Mouse (Mus musculus) MEL (cell line): ENCODE measurements around the gene Nxnl1. TPM values are rescaled to one million over a fixed set of nuclear protein-coding genes. Genes with fewer than 3 reads are reported as not detected.

Experiments
- DNase-seq: peaks from one replicate; pipeline ENCODE4 v3.0.0; 2011; ENCODE audit warnings: low read depth, low spot score
- H3K27ac ChIP-seq: 2 replicates; pipeline ENCODE4 v1.5.1; 2012; ENCODE audit warnings: low read depth, mild to moderate bottlenecking, control low read depth, low read length, moderate library complexity; ENCODE audit not compliant: control insufficient read depth
- H3K27me3 ChIP-seq, 2 experiments: fragments of 150-350 bp in 1 of 2; sonication (generic) in 1 of 2; 2 replicates each; pipeline ENCODE4 v1.6.1; 2012; ENCODE audit warnings: low read length in 2 of 2, mild to moderate bottlenecking in 2 of 2, improper control_type of control experiment in 1 of 2, moderate library complexity in 1 of 2; ENCODE audit not compliant: insufficient read depth in 2 of 2, control insufficient read depth in 1 of 2
- H3K36me3 ChIP-seq, 2 experiments: 2 replicates each; pipeline ENCODE4 v1.6.1; 2012 to 2014; ENCODE audit warnings: low read length in 2 of 2, improper control_type of control experiment in 1 of 2, inconsistent platforms in 1 of 2, mild to moderate bottlenecking in 1 of 2; ENCODE audit not compliant: insufficient read depth in 2 of 2, control insufficient read depth in 1 of 2
- H3K4me1 ChIP-seq, 2 experiments: fragments of 150-350 bp in 1 of 2; sonication (generic) in 1 of 2; 2 replicates each; pipeline ENCODE4 v1.6.1; 2012; ENCODE audit warnings: low read length in 2 of 2, improper control_type of control experiment in 1 of 2, mild to moderate bottlenecking in 1 of 2; ENCODE audit not compliant: insufficient read depth in 2 of 2, control insufficient read depth in 1 of 2
- H3K4me3 ChIP-seq, 2 experiments: fragments of 150-350 bp in 1 of 2; sonication (generic) in 1 of 2; 2 replicates each; pipeline ENCODE4 v1.5.1; 2012; ENCODE audit warnings: low read depth in 2 of 2, low read length in 2 of 2, mild to moderate bottlenecking in 2 of 2, moderate library complexity in 2 of 2, control low read depth in 1 of 2, improper control_type of control experiment in 1 of 2; ENCODE audit not compliant: control insufficient read depth in 1 of 2, insufficient read depth in 1 of 2
- H3K79me2 ChIP-seq: 2 replicates; pipeline ENCODE4 v1.6.1; 2012; ENCODE audit warnings: mild to moderate bottlenecking, low read length, moderate library complexity; ENCODE audit not compliant: control insufficient read depth, poor library complexity, insufficient read depth
- H3K9ac ChIP-seq: 2 replicates; pipeline ENCODE4 v1.6.1; 2012; ENCODE audit warnings: low read depth, mild to moderate bottlenecking, control low read depth, low read length, moderate library complexity; ENCODE audit not compliant: control insufficient read depth, poor library complexity, severe bottlenecking
- H3K9me3 ChIP-seq: fragments of 150-350 bp; sonication (generic); replicated peaks from 2 replicates; pipeline ENCODE4 v1.6.1; 2012; ENCODE audit warnings: mild to moderate bottlenecking, low read length, improper control_type of control experiment, moderate library complexity; ENCODE audit not compliant: insufficient read depth
- BHLHE40 ChIP-seq: IDR thresholded peaks from 2 replicates; pipeline ENCODE4 v1.6.1; 2012; ENCODE audit warnings: low read depth, mild to moderate bottlenecking, inconsistent platforms, low read length, improper control_type of control experiment, borderline replicate concordance
- CHD2 ChIP-seq: IDR thresholded peaks from 2 replicates; pipeline ENCODE4 v1.6.1; 2011; ENCODE audit warnings: low read length, improper control_type of control experiment
- CTCF ChIP-seq, 3 experiments: IDR thresholded peaks in 2 of 3; conservative IDR thresholded peaks in 1 of 3; 2 replicates each; pipeline ENCODE4 v1.5.1; 2011 to 2012; ENCODE audit warnings: low read length in 3 of 3, low read depth in 2 of 3, mild to moderate bottlenecking in 2 of 3, improper control_type of control experiment in 1 of 3, inconsistent platforms in 1 of 3, mixed read lengths in 1 of 3, moderate library complexity in 1 of 3; ENCODE audit not compliant: control insufficient read depth in 1 of 3, insufficient read depth in 1 of 3, poor library complexity in 1 of 3, severe bottlenecking in 1 of 3
- E2F4 ChIP-seq: IDR thresholded peaks from 2 replicates; pipeline ENCODE4 v1.6.1; 2011; ENCODE audit warnings: low read depth, low read length, improper control_type of control experiment, borderline replicate concordance
- HCFC1 ChIP-seq: IDR thresholded peaks from 2 replicates; pipeline ENCODE4 v1.6.1; 2012; ENCODE audit warnings: low read depth, mild to moderate bottlenecking, inconsistent platforms, low read length, improper control_type of control experiment, moderate library complexity
- MEF2A ChIP-seq: IDR thresholded peaks from 2 replicates; pipeline ENCODE4 v1.6.1; 2014; ENCODE audit warnings: low read depth, mild to moderate bottlenecking, inconsistent platforms, low read length, improper control_type of control experiment; ENCODE audit not compliant: poor library complexity, insufficient replicate concordance, severe bottlenecking; ENCODE audit errors: extremely low read depth
- MXI1 ChIP-seq: IDR thresholded peaks from 2 replicates; pipeline ENCODE4 v1.6.1; 2011; ENCODE audit warnings: mild to moderate bottlenecking, low read depth, low read length, improper control_type of control experiment
- POLR2AphosphoS2 ChIP-seq: IDR thresholded peaks from 2 replicates; pipeline ENCODE4 v1.6.1; 2011; ENCODE audit warnings: low read length, improper control_type of control experiment
- POLR2AphosphoS5 ChIP-seq: IDR thresholded peaks from 2 replicates; pipeline ENCODE4 v1.6.1; 2012; ENCODE audit warnings: low read depth, borderline replicate concordance, mild to moderate bottlenecking, inconsistent platforms, low read length, moderate library complexity, mixed read lengths
- RCOR1 ChIP-seq: IDR thresholded peaks from 2 replicates; pipeline ENCODE4 v1.6.1; 2012; ENCODE audit warnings: low read depth, mild to moderate bottlenecking, inconsistent platforms, low read length, improper control_type of control experiment
- SIN3A ChIP-seq: IDR thresholded peaks from 2 replicates; pipeline ENCODE4 v1.6.1; 2012; ENCODE audit warnings: low read length, improper control_type of control experiment, inconsistent platforms
- TAL1 ChIP-seq: IDR thresholded peaks from 2 replicates; pipeline ENCODE4 v1.6.1; 2012; ENCODE audit warnings: mild to moderate bottlenecking, inconsistent platforms, low read length, moderate library complexity, mixed read lengths
- USF2 ChIP-seq, 2 experiments: IDR thresholded peaks; 2 replicates each; pipeline ENCODE4 v1.6.1; 2011 to 2012; ENCODE audit warnings: improper control_type of control experiment in 2 of 2, low read length in 2 of 2, borderline replicate concordance in 1 of 2, inconsistent platforms in 1 of 2, low read depth in 1 of 2, mild to moderate bottlenecking in 1 of 2; ENCODE audit not compliant: insufficient read depth in 1 of 2
- ZMIZ1 ChIP-seq: IDR thresholded peaks from 2 replicates; pipeline ENCODE4 v1.6.1; 2012; ENCODE audit warnings: low read depth, mild to moderate bottlenecking, inconsistent platforms, low read length, improper control_type of control experiment, moderate library complexity
- ZNF384 ChIP-seq: IDR thresholded peaks from 2 replicates; pipeline ENCODE4 v1.6.1; 2012; ENCODE audit warnings: low read depth, mild to moderate bottlenecking, inconsistent platforms, low read length, improper control_type of control experiment
- polyA plus RNA-seq, 2 experiments: library from polyadenylated mRNA; stranded (reverse) in 1 of 2; unstranded in 1 of 2; fragments of >175 nt in 1 of 2; fragments of >200 nt in 1 of 2; gene quantifications; 2 replicates each; pipeline versions ENCODE4 v1.2.1 to v1.2.4; 2012; ENCODE audit warnings: low replicate concordance in 2 of 2, low read depth in 1 of 2; ENCODE audit not compliant: insufficient read length in 2 of 2, insufficient read depth in 1 of 2, missing spikeins in 1 of 2
- total RNA-seq: library from RNA; depleted of rRNA; stranded (reverse); fragments of 300-350 nt; gene quantifications from 2 replicates; pipeline ENCODE4 v1.2.3, GENCODE M21; 2012

Nxnl1 gene
- total and polyA plus RNA-seq, 3 experiments = 0.04 to 1.2 TPM; not detected in 1

GRCm38 (mm10) chr8:71601939-71602665 is 35.7 kb upstream of the Nxnl1 start:
- DNase-seq = no peak
- TF ChIP-seq HCFC1 (no peak), SIN3A (no peak), POLR2AphosphoS5 (no peak), CTCF (IDR thresholded peaks at IDR 0.05 in 2 of 3, conservative IDR thresholded peaks at IDR 0.05 in 1 of 3; ENCODE audit: control insufficient read depth in 1 of 3, insufficient read depth in 1 of 3, low read depth in 2 of 3, low read length in 3 of 3, poor library complexity in 1 of 3, severe bottlenecking in 1 of 3) (no peak), RCOR1 (no peak), MXI1 (no peak), MEF2A (no peak), ZNF384 (no peak)
- TF ChIP-seq, all 39 proteins: peak for 0
- Histone ChIP-seq H3K27ac (no peak overlapping the region), H3K27me3 (no peaks in the 10 kb centered on the region), H3K4me1 (peaks cover 0 to 4% of the 10 kb centered on the region in 2 experiments; a peak in 2 of 4 replicates), H3K79me2 (no peaks in the 10 kb centered on the region), H3K4me3 (no peak overlapping the region), H3K9ac (no peak overlapping the region), H3K36me3 (no peaks in the 10 kb centered on the region; a peak in 1 of 4 replicates), H3K9me3 (no peaks in the 10 kb centered on the region)

GRCm38 (mm10) chr8:71598841-71599240 is 32.4 kb upstream of the Nxnl1 start:
- no peak for TF ChIP-seq POLR2AphosphoS2
- TF ChIP-seq CHD2 = no peak
- no peak for TF ChIP-seq POLR2AphosphoS5
- TF ChIP-seq E2F4 = no peak
- H3K4me3 ChIP-seq = no peak overlapping the region
- H3K4me1 ChIP-seq = peaks cover 7 to 15% of the 10 kb centered on the region in 2 experiments
- H3K36me3 ChIP-seq = peaks cover 0 to 5% of the 10 kb centered on the region in 2 experiments; a peak in 2 of 4 replicates
- DNase-seq = no peak
- no peak overlapping the region for H3K27ac ChIP-seq
- H3K79me2 ChIP-seq = 0 out of 2 replicates have a peak, but pooled peaks cover 1% of the 10 kb centered on the region
- H3K27me3 ChIP-seq = no peaks in the 10 kb centered on the region
- no peaks in the 10 kb centered on the region for H3K9me3 ChIP-seq
- no peak overlapping the region for H3K9ac ChIP-seq

GRCm38 (mm10) chr8:71598375-71598774 is 32.0 kb upstream of the Nxnl1 start:
- H3K4me1 ChIP-seq = peaks cover 7 to 18% of the 10 kb centered on the region in 2 experiments
- H3K4me3 ChIP-seq = no peak overlapping the region
- no peaks in the 10 kb centered on the region for H3K27me3 ChIP-seq
- peaks cover 0 to 8% of the 10 kb centered on the region in 2 experiments; a peak in 3 of 4 replicates for H3K36me3 ChIP-seq
- no peak overlapping the region for H3K27ac ChIP-seq
- DNase-seq = no peak
- no peaks in the 10 kb centered on the region for H3K9me3 ChIP-seq
- peaks cover 4% of the 10 kb centered on the region for H3K79me2 ChIP-seq
- TF ChIP-seq TAL1 = no peak
- TF ChIP-seq USF2 (IDR thresholded peaks at IDR 0.05; ENCODE audit: borderline replicate concordance in 1 of 2, insufficient read depth in 1 of 2, low read depth in 1 of 2, low read length in 2 of 2) = no peak
- no peak for TF ChIP-seq ZMIZ1
- no peak for TF ChIP-seq RCOR1
- TF ChIP-seq HCFC1 = no peak
- TF ChIP-seq BHLHE40 = no peak
- H3K9ac ChIP-seq = no peak overlapping the region
